Mouse (Mus musculus): ENCODE data around the gene Duox1. TPM values are rescaled to one million over a fixed set of nuclear protein-coding genes. Genes with fewer than 3 reads are reported as not detected.
A peak's percentile ranks its signal among the peaks of the same experiment; 100 is the strongest.

Duox1 gene
- polyA plus RNA-seq, 1 experiment from 2014 or later = 0.10 TPM

DNA sequence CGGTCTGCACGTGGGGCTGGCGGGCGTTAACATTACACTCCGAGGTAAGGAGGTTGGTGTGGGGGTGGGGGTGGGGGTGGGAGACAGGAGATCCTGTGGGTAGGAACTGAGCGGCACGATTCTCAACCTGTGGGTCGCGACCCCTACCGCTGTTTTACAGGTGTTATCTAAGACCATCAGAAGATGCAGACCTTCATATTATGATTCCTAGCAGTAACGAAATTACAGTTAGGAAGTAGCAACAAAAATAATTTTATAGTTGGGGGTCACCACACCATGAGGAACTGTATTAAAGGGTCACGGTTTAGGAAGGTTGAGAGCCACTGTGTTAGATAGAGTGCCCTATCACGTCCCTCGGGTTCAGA, 14.8 kb upstream of the Duox1 start:
- no peak overlapping the region for H3K27ac ChIP-seq (replicated peaks)
- H3K27me3 ChIP-seq (replicated peaks) = peaks cover 94% of the 10 kb centered on the region
- no peak overlapping the region for H3K9ac ChIP-seq (replicated peaks)
- peak overlapping the region; percentile 45 for H3K4me3 ChIP-seq (replicated peaks)
- no peaks in the 10 kb centered on the region for H3K36me3 ChIP-seq
- H3K9me3 ChIP-seq (replicated peaks) = no peaks in the 10 kb centered on the region
- 5% methylated on average over 14 of the region's 14 CpGs for WGBS
- H3K4me1 ChIP-seq = peaks cover 48% of the 10 kb centered on the region
- peak overlapping the region; percentile 87 for H3K4me2 ChIP-seq
- ATAC-seq (ENCODE audit: low FRiP score) = no peak

DNA sequence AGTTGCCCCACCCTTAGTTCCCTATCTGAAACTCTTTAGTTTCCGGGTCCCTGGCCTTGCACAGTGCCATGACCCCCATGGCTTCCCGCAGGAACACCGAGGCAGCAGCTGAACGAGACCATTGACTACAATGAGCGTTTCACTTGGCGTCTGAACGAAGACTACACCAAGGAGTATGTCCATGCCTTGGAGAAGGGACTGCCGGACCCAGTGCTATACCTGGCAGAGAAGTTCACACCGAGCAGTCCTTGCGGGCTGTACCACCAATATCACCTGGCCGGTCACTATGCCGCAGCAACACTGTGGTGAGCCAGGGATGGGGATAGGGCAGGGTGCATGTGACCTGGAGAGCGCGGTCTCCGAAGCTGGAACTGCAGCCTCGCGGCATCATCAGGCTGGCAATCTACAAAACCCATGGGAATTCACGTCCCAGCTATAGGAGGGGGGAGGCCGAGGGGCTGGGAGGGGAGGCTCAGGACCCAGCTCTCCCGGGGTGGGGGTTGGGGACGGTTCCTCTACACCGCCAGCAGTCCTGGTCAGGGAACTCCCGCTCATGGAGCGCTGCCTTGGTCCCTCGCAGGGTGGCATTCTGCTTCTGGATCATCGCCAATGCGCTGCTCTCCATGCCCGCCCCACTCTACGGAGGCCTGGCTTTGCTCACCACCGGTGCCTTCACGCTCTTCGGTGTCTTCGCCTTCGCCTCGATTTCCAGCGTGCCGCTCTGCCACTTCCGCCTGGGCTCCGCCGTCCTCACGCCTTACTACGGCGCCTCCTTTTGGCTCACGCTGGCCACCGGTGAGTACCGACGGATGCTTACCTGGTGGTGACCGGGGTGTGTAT, 14.2 kb upstream of the Duox1 start:
- Histone ChIP-seq H3K4me1 (peaks cover 48% of the 10 kb centered on the region), H3K9ac (replicated peaks) (peak overlapping the region; percentile 52), H3K36me3 (no peaks in the 10 kb centered on the region), H3K4me3 (replicated peaks) (peak overlapping the region; percentile 45), H3K27me3 (replicated peaks) (peaks cover 95% of the 10 kb centered on the region), H3K4me2 (peak overlapping the region; percentile 87), H3K27ac (replicated peaks) (no peak overlapping the region), H3K9me3 (replicated peaks) (no peaks in the 10 kb centered on the region)
- peak; percentile 61 for ATAC-seq (ENCODE audit: low FRiP score)
- WGBS = under 1% methylated on average over 48 of the region's 48 CpGs

DNA sequence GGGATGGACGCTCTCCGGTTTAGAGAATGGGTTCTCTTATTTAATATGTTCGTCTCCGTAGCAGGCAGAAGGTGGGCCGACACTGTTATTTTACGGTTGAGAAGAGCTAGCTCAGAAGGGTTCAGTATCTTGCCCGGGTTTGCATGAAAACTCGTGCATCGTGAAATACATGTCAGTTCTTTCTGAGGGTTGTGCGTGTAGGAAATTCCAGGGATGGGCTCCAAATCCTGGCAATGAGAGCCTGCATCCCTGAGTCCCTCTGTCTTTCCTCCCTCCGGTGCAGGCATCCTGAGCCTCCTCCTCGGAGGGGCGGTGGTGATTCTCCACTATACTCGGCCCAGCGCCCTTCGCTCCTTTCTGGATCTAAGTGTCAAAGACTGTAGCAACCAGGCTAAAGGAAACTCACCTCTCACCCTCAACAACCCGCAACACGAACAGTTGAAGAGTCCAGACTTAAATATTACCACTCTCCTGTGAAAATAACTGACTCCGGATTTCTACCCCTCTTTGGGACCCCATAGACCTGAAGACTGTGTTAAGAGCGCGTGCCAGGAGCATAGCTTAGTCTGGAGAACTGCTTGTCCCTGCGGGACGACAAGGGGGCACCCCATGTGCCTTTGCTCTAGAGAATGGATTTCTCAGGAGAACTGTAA, 13.4 kb upstream of the Duox1 start:
- Histone ChIP-seq H3K27me3 (replicated peaks) (peaks cover 96% of the 10 kb centered on the region), H3K27ac (replicated peaks) (no peak overlapping the region), H3K36me3 (no peaks in the 10 kb centered on the region), H3K4me2 (peak overlapping the region; percentile 87), H3K9ac (replicated peaks) (peak overlapping the region; percentile 52), H3K4me3 (replicated peaks) (peak overlapping the region; percentile 45), H3K4me1 (peaks cover 45% of the 10 kb centered on the region), H3K9me3 (replicated peaks) (no peaks in the 10 kb centered on the region)
- 7% methylated on average over 23 of the region's 23 CpGs for WGBS
- ATAC-seq (ENCODE audit: low FRiP score) = no peak

DNA sequence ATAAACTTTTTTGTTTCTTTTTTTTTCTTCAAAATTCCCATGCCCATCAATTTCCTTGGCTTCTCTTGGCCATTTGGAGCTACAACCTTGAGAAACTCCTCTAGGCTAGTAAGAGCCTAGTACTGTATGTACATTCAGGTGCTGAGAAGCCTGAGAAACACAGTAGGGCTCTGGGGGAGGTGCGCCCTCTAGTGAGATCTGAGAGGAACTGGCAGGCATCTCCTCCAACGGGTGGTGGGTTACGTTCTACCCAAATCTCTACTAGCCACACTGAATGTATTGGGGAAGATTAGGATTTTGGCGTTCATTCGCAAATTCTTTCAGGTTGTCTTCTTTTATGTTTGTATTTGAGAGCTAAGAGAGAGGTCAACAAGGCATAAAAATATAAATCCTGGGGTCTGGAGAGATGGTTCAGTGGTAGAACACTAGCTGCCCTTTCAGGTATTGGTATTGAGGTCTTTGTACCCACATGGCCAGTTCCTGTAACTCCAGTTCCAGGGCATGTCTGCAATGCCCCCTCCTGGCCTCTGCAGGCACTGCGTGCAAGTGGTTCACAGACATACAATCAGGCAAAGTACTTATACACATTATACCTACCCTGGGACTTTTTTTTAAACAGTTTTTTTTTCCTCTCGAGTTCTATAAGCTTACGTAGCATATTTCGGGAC, 12.8 kb upstream of the Duox1 start:
- Histone ChIP-seq H3K9me3 (replicated peaks) (no peaks in the 10 kb centered on the region), H3K9ac (replicated peaks) (no peak overlapping the region), H3K36me3 (no peaks in the 10 kb centered on the region), H3K4me1 (peaks cover 38% of the 10 kb centered on the region), H3K27ac (replicated peaks) (no peak overlapping the region), H3K27me3 (replicated peaks) (peaks cover 92% of the 10 kb centered on the region), H3K4me3 (replicated peaks) (peak overlapping the region; percentile 45; the same call in 1 of the 2 replicates), H3K4me2 (peak overlapping the region; percentile 87)
- peak; percentile 62; the same call in 1 of the 2 replicates for ATAC-seq (ENCODE audit: low FRiP score)
- WGBS = 13% methylated on average over 9 of the region's 9 CpGs

DNA sequence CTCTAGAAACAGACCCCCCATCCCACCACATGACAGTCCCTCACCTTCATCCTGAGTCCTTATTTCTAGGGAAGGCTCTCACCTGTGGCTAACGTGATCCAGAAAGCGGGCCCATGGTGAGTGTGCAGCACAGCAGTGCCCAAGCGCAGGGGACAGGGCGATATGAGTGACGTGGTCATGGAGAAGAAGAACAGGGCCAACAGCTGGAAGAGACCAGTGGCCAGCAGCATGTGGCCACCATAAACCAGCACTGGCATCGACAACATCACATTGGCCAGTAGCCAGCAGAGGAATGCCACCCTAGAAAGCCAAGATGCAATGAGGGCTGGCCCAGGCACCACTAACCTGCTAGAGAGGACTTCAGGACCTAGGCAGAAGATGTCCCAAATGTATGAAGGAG, 10.9 kb upstream of the Duox1 start:
- 92% methylated on average over 6 of the region's 6 CpGs for WGBS
- no peak overlapping the region for H3K9ac ChIP-seq (replicated peaks)
- no peaks in the 10 kb centered on the region for H3K9me3 ChIP-seq (replicated peaks)
- peaks cover 20% of the 10 kb centered on the region for H3K4me1 ChIP-seq
- ATAC-seq (ENCODE audit: low FRiP score) = no peak
- no peak overlapping the region for H3K4me3 ChIP-seq (replicated peaks)
- H3K27ac ChIP-seq (replicated peaks) = no peak overlapping the region
- H3K36me3 ChIP-seq = no peaks in the 10 kb centered on the region
- H3K27me3 ChIP-seq (replicated peaks) = peaks cover 87% of the 10 kb centered on the region
- no peak overlapping the region for H3K4me2 ChIP-seq

DNA sequence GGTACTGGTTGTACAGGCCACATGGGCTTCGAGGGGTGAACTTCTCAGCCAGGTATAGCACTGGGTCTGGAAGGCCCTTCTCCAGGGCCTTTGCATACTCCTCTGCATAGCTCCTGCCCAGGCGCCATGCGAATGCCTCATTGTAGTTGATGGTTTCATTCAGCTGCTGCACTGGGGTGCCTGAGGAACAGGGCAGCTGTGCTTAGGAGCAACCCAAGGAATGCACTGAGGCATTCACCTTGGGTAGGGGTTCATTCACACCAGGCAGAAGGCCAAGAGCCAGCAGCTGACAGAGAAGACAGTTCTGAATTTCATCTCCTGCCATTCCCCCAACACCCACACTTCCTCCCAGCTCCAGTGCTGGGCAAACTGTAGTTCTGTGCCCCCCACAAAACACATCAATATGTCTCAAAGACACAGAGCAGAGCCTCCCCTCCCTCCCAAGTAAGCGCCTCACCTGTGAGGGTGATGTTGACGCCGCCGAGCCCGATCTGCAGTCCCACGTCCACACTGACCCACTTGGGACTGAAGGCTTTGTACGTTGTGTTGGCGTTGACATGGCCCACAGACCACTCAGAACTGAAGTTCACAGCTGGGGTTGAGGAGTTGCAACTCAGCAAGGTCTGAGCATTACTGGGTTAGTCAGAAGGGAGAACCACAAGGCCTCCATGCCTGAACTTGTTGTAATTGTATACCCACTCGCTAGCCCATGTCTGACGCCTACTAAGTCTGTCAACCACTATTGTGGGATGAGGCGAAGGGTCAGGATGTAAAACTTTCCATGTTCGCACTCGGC, 10.2 kb upstream of the Duox1 start:
- WGBS = 84% methylated on average over 16 of the region's 16 CpGs
- H3K27ac ChIP-seq (replicated peaks) = no peak overlapping the region
- H3K36me3 ChIP-seq = no peaks in the 10 kb centered on the region
- H3K4me3 ChIP-seq (replicated peaks) = no peak overlapping the region
- peaks cover 20% of the 10 kb centered on the region for H3K4me1 ChIP-seq
- H3K9ac ChIP-seq (replicated peaks) = no peak overlapping the region
- ATAC-seq (ENCODE audit: low FRiP score) = no peak
- H3K9me3 ChIP-seq (replicated peaks) = no peaks in the 10 kb centered on the region
- peaks cover 80% of the 10 kb centered on the region for H3K27me3 ChIP-seq (replicated peaks)
- no peak overlapping the region for H3K4me2 ChIP-seq

DNA sequence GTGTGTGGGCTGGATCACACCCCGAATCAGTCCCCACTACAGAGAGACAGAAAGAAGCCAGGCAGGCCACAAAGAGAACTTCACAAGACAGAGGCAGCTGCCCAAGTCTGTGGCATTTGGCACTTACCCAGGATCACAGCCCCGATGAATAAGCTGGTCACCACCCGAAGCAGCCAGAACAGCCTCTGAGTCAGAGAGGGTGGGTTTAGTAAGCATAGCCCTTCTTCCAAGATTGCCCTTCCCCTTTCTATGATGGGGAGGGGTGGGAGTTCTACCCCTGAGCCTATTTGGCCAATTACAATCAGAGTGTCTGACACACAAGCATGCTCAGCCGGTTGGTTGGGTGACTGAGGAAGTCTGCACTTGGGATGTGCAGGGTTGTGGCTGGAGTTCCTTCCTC, 9.3 kb upstream of the Duox1 start:
- no peak overlapping the region for H3K4me3 ChIP-seq (replicated peaks)
- no peak for ATAC-seq (ENCODE audit: low FRiP score)

DNA sequence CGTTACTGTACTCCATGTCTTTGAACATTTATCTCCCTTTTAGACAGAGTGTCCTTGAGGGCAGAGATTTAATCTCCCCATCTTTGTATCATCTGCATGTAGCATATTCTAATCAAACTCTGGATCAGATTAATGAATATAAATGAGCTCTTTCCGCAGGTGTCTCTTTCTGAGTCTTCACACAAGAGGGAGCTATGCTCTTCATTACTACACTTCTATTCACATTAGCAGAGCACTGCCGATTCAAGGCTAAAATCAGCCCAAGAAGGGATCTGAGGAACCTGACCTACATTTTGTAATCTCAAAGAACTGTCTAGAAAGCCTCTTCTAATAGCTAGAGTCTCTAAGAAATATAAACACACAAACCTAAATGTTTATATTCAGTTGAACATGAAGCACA, 5.8 kb upstream of the Duox1 start:
- Histone ChIP-seq H3K9ac (replicated peaks) (no peak overlapping the region), H3K36me3 (no peaks in the 10 kb centered on the region), H3K4me1 (peaks cover 11% of the 10 kb centered on the region), H3K9me3 (replicated peaks) (no peaks in the 10 kb centered on the region), H3K4me2 (no peak overlapping the region), H3K27ac (replicated peaks) (no peak overlapping the region), H3K4me3 (replicated peaks) (no peak overlapping the region), H3K27me3 (replicated peaks) (peaks cover 68% of the 10 kb centered on the region)
- no peak for ATAC-seq (ENCODE audit: low FRiP score)
- 47% methylated on average over 3 of the region's 3 CpGs for WGBS

More for the DNA sequence above, 9.3 kb upstream of the Duox1 start:
- WGBS = 52% methylated on average over 4 of the region's 4 CpGs
- H3K36me3 ChIP-seq = no peaks in the 10 kb centered on the region
- H3K9ac ChIP-seq (replicated peaks) = no peak overlapping the region
- H3K27ac ChIP-seq (replicated peaks) = no peak overlapping the region
- H3K4me1 ChIP-seq = peaks cover 15% of the 10 kb centered on the region
- H3K27me3 ChIP-seq (replicated peaks) = peaks cover 73% of the 10 kb centered on the region
- H3K9me3 ChIP-seq (replicated peaks) = no peaks in the 10 kb centered on the region
- H3K4me2 ChIP-seq = no peak overlapping the region

DNA sequence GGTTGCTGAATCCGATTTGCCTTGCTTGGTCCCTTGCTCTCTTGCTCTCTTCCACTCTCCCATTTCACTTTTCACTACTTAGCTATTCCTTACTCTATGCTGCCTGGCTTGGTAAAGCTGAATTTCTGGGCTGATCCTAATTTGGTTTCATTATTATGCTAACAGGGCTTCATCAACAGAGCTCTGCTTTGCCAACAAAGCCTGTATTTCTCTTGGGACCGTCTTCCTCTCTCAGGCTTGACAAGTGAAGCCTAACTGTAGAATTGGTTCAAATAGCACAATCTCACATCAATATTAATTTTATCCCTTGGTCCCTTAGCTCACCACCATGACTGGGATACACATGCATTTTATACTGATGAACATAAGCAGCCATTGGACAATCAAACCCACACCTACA, 3.9 kb upstream of the Duox1 start:
- Histone ChIP-seq H3K4me1 (peaks cover 11% of the 10 kb centered on the region), H3K9ac (replicated peaks) (no peak overlapping the region), H3K9me3 (replicated peaks) (no peaks in the 10 kb centered on the region), H3K27me3 (replicated peaks) (peaks cover 58% of the 10 kb centered on the region), H3K4me2 (no peak overlapping the region), H3K27ac (replicated peaks) (no peak overlapping the region), H3K36me3 (no peaks in the 10 kb centered on the region), H3K4me3 (replicated peaks) (no peak overlapping the region)
- 44% methylated on average over 2 of the region's 2 CpGs for WGBS
- no peak for ATAC-seq (ENCODE audit: low FRiP score)

DNA sequence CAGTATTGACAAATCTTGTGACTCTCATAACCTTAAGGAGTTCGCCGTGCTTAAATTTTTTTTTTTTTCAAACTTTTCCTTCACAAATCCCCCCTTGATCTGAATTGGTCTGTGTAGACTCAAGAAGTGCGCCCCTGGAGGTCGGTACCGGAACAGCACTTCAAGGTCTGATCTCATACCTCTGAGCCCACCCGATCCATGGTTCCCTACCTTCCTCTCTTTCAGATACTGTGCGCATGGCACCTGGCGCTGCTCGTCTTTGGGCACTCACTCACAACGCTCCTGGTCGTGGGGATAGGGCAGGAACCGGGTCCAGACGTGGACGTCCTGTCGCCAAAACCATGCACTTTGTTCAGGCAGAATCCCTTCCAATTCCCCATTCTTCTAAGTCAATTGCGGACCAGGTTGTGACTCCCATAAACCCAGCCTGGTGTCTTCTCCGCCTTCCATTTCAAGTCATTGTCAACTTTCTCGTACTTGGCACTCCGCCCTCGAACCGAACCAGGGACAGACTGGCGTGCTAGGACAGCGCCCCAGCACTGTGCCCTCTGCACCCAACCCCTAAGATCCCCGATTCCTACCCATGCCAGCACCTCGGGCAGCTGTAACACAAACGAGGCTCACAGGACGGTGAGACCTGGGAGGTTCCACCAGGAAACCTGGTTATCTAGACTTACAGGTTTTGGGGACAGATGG, 2.6 kb upstream of the Duox1 start:
- Histone ChIP-seq H3K36me3 (no peaks in the 10 kb centered on the region), H3K4me2 (peak overlapping the region; percentile 51), H3K9me3 (replicated peaks) (no peaks in the 10 kb centered on the region), H3K4me1 (peaks cover 11% of the 10 kb centered on the region), H3K9ac (replicated peaks) (no peak overlapping the region), H3K4me3 (replicated peaks) (peak overlapping the region; percentile 13), H3K27ac (replicated peaks) (no peak overlapping the region), H3K27me3 (replicated peaks) (peaks cover 51% of the 10 kb centered on the region)
- WGBS = 6% methylated on average over 27 of the region's 27 CpGs
- ATAC-seq (ENCODE audit: low FRiP score) = peak; percentile 65; the same call in 1 of the 2 replicates

DNA sequence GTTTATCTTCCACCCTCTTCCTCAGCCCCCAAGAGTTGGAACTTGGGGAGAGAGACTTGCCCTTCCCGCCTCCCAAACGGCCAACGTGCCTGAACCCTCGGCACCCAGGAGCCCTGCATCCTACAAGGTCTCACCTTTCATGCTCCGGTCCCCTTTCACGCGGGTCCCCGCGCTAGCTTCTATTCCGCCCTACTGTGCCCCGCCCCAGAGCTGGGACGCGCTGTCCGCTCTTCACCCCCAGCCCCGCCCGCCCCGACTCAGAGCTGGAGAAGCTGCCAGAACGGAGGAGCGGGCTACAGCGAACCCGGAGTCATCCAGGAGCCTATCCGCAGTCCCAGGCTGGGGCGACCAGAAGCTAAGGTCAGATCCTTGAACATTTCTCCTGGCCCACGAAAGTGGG, 1.9 kb upstream of the Duox1 start, which contains the start of gene Duoxa1:
TSS of gene Duoxa1 (minus strand) at position 195 of the 400 bp plus-strand sequence.
- ATAC-seq (ENCODE audit: low FRiP score) = no peak; the same call in 1 of the 2 replicates
- 2% methylated on average over 24 of the region's 24 CpGs for WGBS
- Histone ChIP-seq H3K4me3 (replicated peaks) (peak within 1 kb of the TSS; percentile 13), H3K27ac (replicated peaks) (no peak within 1 kb of the TSS), H3K9me3 (replicated peaks) (no peaks in the 10 kb centered on the region), H3K9ac (replicated peaks) (no peak within 1 kb of the TSS), H3K4me2 (peak within 1 kb of the TSS; percentile 51), H3K4me1 (peaks cover 11% of the 10 kb centered on the region), H3K27me3 (replicated peaks) (peaks cover 47% of the 10 kb centered on the region), H3K36me3 (no peaks in the 10 kb centered on the region)

Data from neural tube, embryonic 15.5 days (tissue).